Comparison of ENCODE assay signal across 8 mouse cellular contexts in the genomic region with DNA sequence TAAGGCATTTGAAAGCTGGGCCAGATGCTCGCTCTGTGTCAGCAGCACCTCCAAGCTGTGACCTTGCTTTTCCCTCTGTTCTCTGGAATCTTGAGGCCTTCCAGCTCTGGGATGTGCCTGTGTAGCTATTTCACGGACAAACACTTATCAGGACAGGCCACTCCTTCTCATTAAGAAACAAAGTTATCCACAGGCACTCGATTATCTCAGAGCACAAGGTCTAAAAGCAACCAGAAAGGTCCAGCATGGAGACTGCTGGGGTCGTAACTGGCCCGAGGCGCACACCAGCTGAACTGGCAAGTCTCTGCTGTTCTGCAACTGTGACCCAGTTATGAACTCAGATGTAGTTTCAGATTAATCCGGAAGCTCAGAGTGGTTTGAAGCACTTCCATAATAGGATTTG.
DNase-seq lines count a peak whose midpoint lies in the region; ATAC-seq lines count a peak whose summit lies in the region.
"Had no signal": no experiment of that assay in that cellular context is flagged by ENCODE, and none has a peak within 500 bp of the region (broad histone marks: within the 10 kb centered on the region; RNA-seq: fewer than 3 reads in every experiment).

No protein-coding gene starts in this region.

- no peak overlapping the region for H3K4me3 ChIP-seq in liver, embryonic 15.5 days (replicated peaks)
- H3K4me3 ChIP-seq in forebrain, embryonic 13.5 days = no peak overlapping the region
- H3K4me3 ChIP-seq: myocyte had no signal

- H3K4me2 ChIP-seq in liver, embryonic 15.5 days = 0 out of 2 replicates have a peak overlapping the region, but pooled peaks have one; percentile 21
- no peak overlapping the region for H3K4me2 ChIP-seq in forebrain, embryonic 13.5 days

- intact Hi-C loops in heart, postnatal 10 days (cut with DNase I) = no loop called here

- no peak overlapping the region for H3K9ac ChIP-seq in liver, embryonic 15.5 days
- H3K9ac ChIP-seq in forebrain, embryonic 13.5 days = no peak overlapping the region

- peaks cover 70% of the 10 kb centered on the region for H3K4me1 ChIP-seq in liver, embryonic 15.5 days (replicated peaks)
- H3K4me1 ChIP-seq in forebrain, embryonic 13.5 days = peaks cover 12% of the 10 kb centered on the region; the same call in 1 of the 2 replicates

- H3K27me3 ChIP-seq in liver, embryonic 15.5 days = no peaks in the 10 kb centered on the region
- no peaks in the 10 kb centered on the region for H3K27me3 ChIP-seq in forebrain, embryonic 13.5 days

- DNase-seq in MN1 (ENCODE audit: low spot score) = peak; percentile 10
- DNase-seq in heart, postnatal 10 days = peak; percentile 46 to 58
- peak; percentile 43 for DNase-seq in yolk sac, embryonic 10.5 days (ENCODE audit: low spot score)
- DNase-seq in cerebellum, postnatal 14 days = no peak

- no peaks in the 10 kb centered on the region for H3K9me3 ChIP-seq in liver, embryonic 15.5 days (replicated peaks)
- no peaks in the 10 kb centered on the region for H3K9me3 ChIP-seq in forebrain, embryonic 13.5 days (replicated peaks)

- no peaks in the 10 kb centered on the region for H3K36me3 ChIP-seq in liver, embryonic 15.5 days (replicated peaks)
- peaks cover 4% of the 10 kb centered on the region; the same call in 1 of the 2 replicates for H3K36me3 ChIP-seq in forebrain, embryonic 13.5 days (ENCODE audit: poor library complexity, severe bottlenecking)

- ATAC-seq in CD4-positive, CD25-positive, alpha-beta regulatory T cell, adult 4 months = peak; percentile 50
- peak; percentile 41 for ATAC-seq in liver, embryonic 15.5 days (ENCODE audit: insufficient read depth)
- no peak for ATAC-seq in forebrain, embryonic 13.5 days

- 27% methylated on average over 7 of the region's 7 CpGs for WGBS in liver, embryonic 15.5 days (ENCODE audit: insufficient replicate concordance)
- WGBS in forebrain, embryonic 13.5 days = 78% methylated on average over 7 of the region's 7 CpGs

- peak overlapping the region; percentile 63 for H3K27ac ChIP-seq in liver, embryonic 15.5 days (replicated peaks)
- no peak overlapping the region for H3K27ac ChIP-seq in forebrain, embryonic 13.5 days

Comparison
In these comparisons a context has a peak if more than half of its experiments do, and no peak if none do; other contexts are left out.
1. DNase-seq: peak in MN1 (single experiment), heart, postnatal 10 days (2 of 2) and yolk sac, embryonic 10.5 days (single experiment); none in cerebellum, postnatal 14 days (0 of 2).